Mouse (Mus musculus) lung, embryonic 15.5 days (tissue): ENCODE measurements around the gene Pgm1. TPM values are rescaled to one million over a fixed set of nuclear protein-coding genes. Genes with fewer than 3 reads are reported as not detected.

ENCODE experiments used
- ATAC-seq: fragments of 200-750 bp; cut with Nextera tagmentation; 2 replicates; pipeline ENCODE4 v1.8.0; 2017; ENCODE audit warnings: moderate number of reproducible peaks, borderline replicate concordance; ENCODE audit not compliant: low FRiP score, low TSS enrichment; ENCODE audit errors: extremely low read depth
- H3K27ac ChIP-seq: fragments of 300-500 bp; sonication (generic); 2 replicates; pipeline ENCODE4 v1.5.1; 2015; ENCODE audit warnings: moderate library complexity, mild to moderate bottlenecking, inconsistent platforms
- H3K27me3 ChIP-seq: fragments of 300-500 bp; sonication (generic); 2 replicates; pipeline ENCODE4 v1.6.1; 2015; ENCODE audit warnings: inconsistent platforms
- H3K36me3 ChIP-seq: fragments of 300-500 bp; sonication (generic); 2 replicates; pipeline ENCODE4 v1.6.1; 2015; ENCODE audit warnings: inconsistent platforms
- H3K4me1 ChIP-seq: fragments of 300-500 bp; sonication (generic); 2 replicates; pipeline ENCODE4 v1.6.1; 2015; ENCODE audit warnings: inconsistent platforms
- H3K4me2 ChIP-seq: fragments of 300-500 bp; sonication (generic); 2 replicates; pipeline ENCODE4 v1.6.1; 2015; ENCODE audit warnings: inconsistent platforms, mild to moderate bottlenecking, moderate library complexity
- H3K4me3 ChIP-seq: fragments of 300-500 bp; sonication (generic); 2 replicates; pipeline ENCODE4 v1.5.1; 2015; ENCODE audit warnings: mild to moderate bottlenecking, inconsistent platforms
- H3K9ac ChIP-seq: fragments of 300-500 bp; sonication (generic); 2 replicates; pipeline ENCODE4 v1.6.1; 2015; ENCODE audit warnings: inconsistent platforms
- H3K9me3 ChIP-seq: fragments of 300-500 bp; sonication (generic); 2 replicates; pipeline ENCODE4 v1.6.1; 2016; ENCODE audit warnings: inconsistent platforms
- WGBS: fragments of 180-500 bp; shearing (Covaris S2); methylation state at CpG from one replicate; pipeline ENCODE4 v1.1.7; 2015; 5-methylcytosine and 5-hydroxymethylcytosine counted together
- polyA plus RNA-seq: library from polyadenylated mRNA; unstranded; fragments of >200 nt; fragmentation: Nextera tagmentation; extraction: Ambion mirVana; gene quantifications from 2 replicates; pipeline ENCODE4 v1.2.1, GENCODE M21; 2015

Pgm1 gene
- polyA plus RNA-seq, 1 experiment from 2014 or later, result 79.2 TPM

GRCm38 (mm10) chr4:100032608-100033007, 103.4 kb downstream of the Pgm1 start:
- WGBS, result 91% methylated on average over 7 of the region's 7 CpGs
- Histone ChIP-seq H3K4me3 (no peak overlapping the region), H3K27me3 (no peaks in the 10 kb centered on the region), H3K4me1 (peaks cover 12% of the 10 kb centered on the region; the same call in 1 of the 2 replicates), H3K27ac (0 out of 2 replicates have a peak overlapping the region, but pooled peaks have one; percentile 15), H3K36me3 (no peaks in the 10 kb centered on the region), H3K9ac (no peak overlapping the region), H3K9me3 (no peaks in the 10 kb centered on the region), H3K4me2 (no peak overlapping the region)
- no peak for ATAC-seq

GRCm38 (mm10) chr4:100033944-100034343, 104.7 kb downstream of the Pgm1 start:
- Histone ChIP-seq H3K27me3 (no peaks in the 10 kb centered on the region), H3K36me3 (no peaks in the 10 kb centered on the region), H3K9me3 (no peaks in the 10 kb centered on the region), H3K4me2 (no peak overlapping the region), H3K4me1 (peaks cover 12% of the 10 kb centered on the region; the same call in 1 of the 2 replicates), H3K27ac (peak overlapping the region; percentile 0; the same call in 1 of the 2 replicates), H3K9ac (no peak overlapping the region), H3K4me3 (no peak overlapping the region)
- no peak for ATAC-seq
- 54% methylated on average over 4 of the region's 4 CpGs for WGBS

- H3K4me1 ChIP-seq, result peaks cover 12% of the 10 kb centered on the region; the same call in 1 of the 2 replicates
- WGBS, result 63% methylated on average over 6 of the region's 6 CpGs
- H3K27ac ChIP-seq, result no peak overlapping the region
- no peak for ATAC-seq
- no peaks in the 10 kb centered on the region for H3K9me3 ChIP-seq
- H3K4me3 ChIP-seq, result no peak overlapping the region
- no peak overlapping the region for H3K4me2 ChIP-seq
- H3K27me3 ChIP-seq, result no peaks in the 10 kb centered on the region
- H3K9ac ChIP-seq, result no peak overlapping the region
- H3K36me3 ChIP-seq, result no peaks in the 10 kb centered on the region
These were observed 105.8 kb downstream of the Pgm1 start for GRCm38 (mm10) chr4:100034971-100035370.

- H3K4me3 ChIP-seq, result no peak overlapping the region
- no peak overlapping the region for H3K9ac ChIP-seq
- ATAC-seq, result 0 out of 2 replicates have a peak, but pooled peaks have one; percentile 28
- no peaks in the 10 kb centered on the region for H3K9me3 ChIP-seq
- H3K27me3 ChIP-seq, result no peaks in the 10 kb centered on the region
- 47% methylated on average over 16 of the region's 16 CpGs for WGBS
- no peak overlapping the region for H3K27ac ChIP-seq
- peaks cover 12% of the 10 kb centered on the region; the same call in 1 of the 2 replicates for H3K4me1 ChIP-seq
- no peaks in the 10 kb centered on the region for H3K36me3 ChIP-seq
- no peak overlapping the region for H3K4me2 ChIP-seq
These were observed 106.8 kb downstream of the Pgm1 start for GRCm38 (mm10) chr4:100035919-100036554.

Other genes with a start within 250 kb of the Pgm1 start
- 19.9 and 20.2 TPM in 2 replicates for gene Alg6, start 213.8 kb upstream of the Pgm1 start, polyA plus RNA-seq
- gene Efcab7, start 100.2 kb upstream of the Pgm1 start, polyA plus RNA-seq, result 18.9 and 22.4 TPM in 2 replicates
- gene Itgb3bp, start 399 bp downstream of the Pgm1 start, polyA plus RNA-seq, result 38.4 and 41.1 TPM in 2 replicates
- 15.8 and 16.7 TPM in 2 replicates for gene Ror1, start 166.4 kb downstream of the Pgm1 start, polyA plus RNA-seq